Mouse (Mus musculus): ENCODE data around the gene Cnksr3. TPM values are rescaled to one million over a fixed set of nuclear protein-coding genes. Genes with fewer than 3 reads are reported as not detected.
A peak's percentile ranks its signal among the peaks of the same experiment; 100 is the strongest.

Gene Cnksr3
- total RNA-seq, 2 experiments from 2014 or later, result 5.3 to 7.2 TPM

- no peak for DNase-seq
Observed at GRCm38 (mm10) chr10:7076662-7077211, 135.3 kb downstream of the Cnksr3 start.

GRCm38 (mm10) chr10:7076201-7076600 is 135.8 kb downstream of the Cnksr3 start:
- peak; percentile 72 to 73 for DNase-seq

GRCm38 (mm10) chr10:7075661-7076060 is 136.4 kb downstream of the Cnksr3 start:
- no peak for DNase-seq

- DNase-seq, result no peak
Observed at GRCm38 (mm10) chr10:7074231-7074630, 137.8 kb downstream of the Cnksr3 start.

- no peak for DNase-seq
Observed at GRCm38 (mm10) chr10:7070924-7071323, 141.1 kb downstream of the Cnksr3 start.

GRCm38 (mm10) chr10:7070100-7070835 is 141.8 kb downstream of the Cnksr3 start:
- DNase-seq, result no peak

- no peak for DNase-seq
Observed at GRCm38 (mm10) chr10:7069090-7069489, 142.9 kb downstream of the Cnksr3 start.

Other genes starting within 250 kb of the Cnksr3 start
- 10 to 100 TPM; 16.2 to 19.1 TPM for gene Ipcef1, start 159.8 kb downstream of the Cnksr3 start, total RNA-seq (2021)